Mouse (Mus musculus) lung, postnatal 0 days (tissue): Measurements from ENCODE around the gene Ap2b1. TPM values are rescaled to one million over a fixed set of nuclear protein-coding genes. Genes with fewer than 3 reads are reported as not detected.
"Not testable (repeated sequence)": the region's sequence is repeated elsewhere in the genome, so short reads cannot be mapped to it uniquely, and the experiment has no call there.

Source experiments
- ATAC-seq: fragments of 200-750 bp; cut with Nextera tagmentation; 2 replicates; pipeline ENCODE4 v1.8.0; 2017; ENCODE audit warnings: moderate library complexity
- DNase-seq: peaks from one replicate; pipeline ENCODE4 v3.0.0-alpha.2; 2016; ENCODE audit warnings: low spot score
- H3K27ac ChIP-seq: fragments of 300-500 bp; sonication (generic); 2 replicates; pipeline ENCODE4 v1.5.1; 2014; ENCODE audit warnings: antibody characterized with exemption, mild to moderate bottlenecking, low read length, mixed read lengths
- H3K27me3 ChIP-seq: fragments of 300-500 bp; sonication (generic); replicated peaks from 2 replicates; pipeline ENCODE4 v1.6.1; 2014; ENCODE audit warnings: low read length, mixed read lengths; ENCODE audit not compliant: insufficient read depth
- H3K36me3 ChIP-seq: fragments of 300-500 bp; sonication (generic); 2 replicates; pipeline ENCODE4 v1.6.1; 2014; ENCODE audit warnings: low read length, mixed read lengths; ENCODE audit not compliant: insufficient read depth
- H3K4me1 ChIP-seq: fragments of 300-500 bp; sonication (generic); 2 replicates; pipeline ENCODE4 v1.6.1; 2014; ENCODE audit warnings: antibody characterized with exemption, low read depth, low read length, mixed read lengths; ENCODE audit not compliant: insufficient read depth
- H3K4me2 ChIP-seq: fragments of 300-500 bp; sonication (generic); replicated peaks from 2 replicates; pipeline ENCODE4 v1.6.1; 2014; ENCODE audit warnings: low read depth, mild to moderate bottlenecking, low read length, moderate library complexity, mixed read lengths
- H3K4me3 ChIP-seq: fragments of 300-500 bp; sonication (generic); 2 replicates; pipeline ENCODE4 v1.5.1; 2014; ENCODE audit warnings: low read depth, low read length
- H3K9ac ChIP-seq: fragments of 300-500 bp; sonication (generic); replicated peaks from 2 replicates; pipeline ENCODE4 v1.6.1; 2014; ENCODE audit warnings: low read depth, mild to moderate bottlenecking
- H3K9me3 ChIP-seq: fragments of 300-500 bp; sonication (generic); 2 replicates; pipeline ENCODE4 v1.6.1; 2016; ENCODE audit warnings: low read length, mixed read lengths
- CTCF ChIP-seq: IDR thresholded peaks from 2 replicates; pipeline ENCODE4 v1.5.1; 2016; ENCODE audit warnings: antibody characterized with exemption, mild to moderate bottlenecking
- EP300 ChIP-seq: IDR thresholded peaks from 2 replicates; pipeline ENCODE4 v1.6.1; 2016; ENCODE audit warnings: antibody characterized with exemption, mild to moderate bottlenecking, control low read depth
- whole genome bisulfite sequencing: fragments of 180-500 bp; shearing (Covaris S2); extraction: QIAGEN DNeasy Blood & Tissue Kit; methylation state at CpG from one replicate; pipeline ENCODE4 v1.1.7; 2014; 5-methylcytosine and 5-hydroxymethylcytosine counted together
- polyA plus RNA-seq: library from polyadenylated mRNA; unstranded; fragments of >200 nt; fragmentation: Nextera tagmentation; extraction: Ambion mirVana; gene quantifications from 2 replicates; pipeline ENCODE4 v1.2.1, GENCODE M21; 2015

Gene Ap2b1
- 26.5 and 30.9 TPM in 2 replicates for polyA plus RNA-seq

- peak; percentile 91 for ATAC-seq
- Histone ChIP-seq H3K4me1 (peaks cover 5% of the 10 kb centered on the region; the same call in 1 of the 2 replicates), H3K9ac (peak within 1 kb of the TSS; percentile 73), H3K27ac (peak within 1 kb of the TSS; percentile 89), H3K36me3 (no peaks in the 10 kb centered on the region), H3K4me2 (peak within 1 kb of the TSS; percentile 73), H3K4me3 (peak within 1 kb of the TSS; percentile 87), H3K27me3 (no peaks in the 10 kb centered on the region), H3K9me3 (no peaks in the 10 kb centered on the region)
- peak; percentile 98 for DNase-seq
- TF ChIP-seq EP300 (peak; percentile 51; the same call in 1 of the 2 replicates), CTCF (no peak)
- WGBS, result 2% methylated on average over 55 of the region's 56 CpGs
These were observed at the start of gene Ap2b1 for GRCm38 (mm10) chr11:83298225-83299195. Ap2b1 (plus strand) TSS chr11:83299024.

GRCm38 (mm10) chr11:83257211-83257610 lies 41.6 kb upstream of the Ap2b1 start:
- 36% methylated on average over 5 of the region's 5 CpGs for WGBS
- not testable (repeated sequence) for DNase-seq, ATAC-seq, H3K4me3 ChIP-seq, H3K9ac ChIP-seq, H3K4me1 ChIP-seq, H3K36me3 ChIP-seq, H3K4me2 ChIP-seq, H3K27me3 ChIP-seq, H3K27ac ChIP-seq, H3K9me3 ChIP-seq

DNA sequence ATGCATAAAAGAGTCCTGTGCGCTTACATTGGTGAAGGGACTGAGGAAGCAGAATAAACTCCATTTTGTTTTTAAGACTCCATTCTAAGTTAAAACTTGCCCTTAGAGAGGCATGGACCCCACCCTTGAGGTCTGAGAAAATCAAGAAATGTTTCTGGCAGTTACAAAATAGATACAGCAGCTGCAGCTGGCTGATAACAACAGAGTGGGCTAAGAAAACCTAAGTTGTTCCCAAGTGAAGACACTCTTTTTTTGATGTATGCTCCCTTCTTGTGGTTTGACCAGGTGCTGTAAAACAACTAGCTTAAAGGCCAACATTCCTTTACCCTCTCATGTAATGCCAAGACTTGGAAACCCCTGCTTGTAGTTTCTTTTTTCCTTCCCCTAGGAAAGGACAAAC lies 36.2 kb upstream of the Ap2b1 start:
- H3K4me3 ChIP-seq, result no peak overlapping the region
- H3K4me2 ChIP-seq, result no peak overlapping the region
- no peaks in the 10 kb centered on the region for H3K4me1 ChIP-seq
- WGBS, result 91% methylated on average over 1 of the region's 1 CpGs
- H3K27ac ChIP-seq, result no peak overlapping the region
- H3K9me3 ChIP-seq, result no peaks in the 10 kb centered on the region
- DNase-seq (no peak), ATAC-seq (no peak)
- no peaks in the 10 kb centered on the region for H3K27me3 ChIP-seq
- no peak for TF ChIP-seq EP300
- no peak for TF ChIP-seq CTCF
- no peaks in the 10 kb centered on the region for H3K36me3 ChIP-seq
- no peak overlapping the region for H3K9ac ChIP-seq

DNA sequence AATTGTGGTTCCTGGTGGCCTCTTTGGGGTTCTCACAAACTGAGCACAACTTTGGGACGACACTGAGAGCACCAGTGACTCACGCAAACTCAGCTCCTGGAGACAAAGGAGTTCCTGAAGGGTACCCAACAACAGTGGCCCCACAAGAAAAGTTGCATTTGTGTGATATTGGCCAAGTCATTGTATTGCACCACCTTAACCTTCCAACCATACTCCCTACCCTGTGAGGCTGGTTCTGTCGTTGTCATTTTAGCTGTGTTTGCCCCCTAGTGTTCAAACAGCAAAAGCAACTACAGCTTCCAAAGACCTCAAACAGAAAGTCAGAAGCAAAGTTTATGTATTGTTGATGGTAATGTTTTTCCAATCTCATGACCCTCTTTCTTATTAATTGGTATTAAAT lies 35.7 kb upstream of the Ap2b1 start:
- H3K4me3 ChIP-seq, result no peak overlapping the region
- H3K36me3 ChIP-seq, result no peaks in the 10 kb centered on the region
- 62% methylated on average over 3 of the region's 3 CpGs for WGBS
- no peak overlapping the region for H3K9ac ChIP-seq
- H3K27ac ChIP-seq, result no peak overlapping the region
- no peaks in the 10 kb centered on the region for H3K27me3 ChIP-seq
- ATAC-seq (no peak), DNase-seq (peak; percentile 46)
- H3K4me2 ChIP-seq, result no peak overlapping the region
- H3K4me1 ChIP-seq, result no peaks in the 10 kb centered on the region
- H3K9me3 ChIP-seq, result no peaks in the 10 kb centered on the region
- peak; percentile 74 for TF ChIP-seq CTCF
- no peak for TF ChIP-seq EP300

DNA sequence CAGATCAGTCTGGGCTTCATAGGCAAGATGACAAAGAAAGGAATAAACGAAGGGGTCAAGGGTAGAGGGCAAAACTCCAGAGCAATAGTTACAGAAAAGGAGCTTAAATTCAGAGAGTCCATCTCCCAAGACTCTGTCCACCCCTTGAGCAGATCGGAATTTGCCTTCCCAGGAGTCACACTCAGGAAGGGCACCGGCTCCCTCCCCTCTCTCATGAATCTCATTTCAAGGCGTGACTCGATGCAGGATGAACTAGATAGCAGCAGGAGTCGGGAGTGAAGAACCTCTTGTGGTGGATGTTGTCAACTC lies 28.0 kb upstream of the Ap2b1 start:
- ATAC-seq (peak; percentile 56), DNase-seq (no peak)
- no peaks in the 10 kb centered on the region for H3K9me3 ChIP-seq
- peak overlapping the region; percentile 45 for H3K4me3 ChIP-seq
- H3K36me3 ChIP-seq, result no peaks in the 10 kb centered on the region
- H3K27me3 ChIP-seq, result no peaks in the 10 kb centered on the region
- peak overlapping the region; percentile 68 for H3K4me2 ChIP-seq
- WGBS, result 1% methylated on average over 6 of the region's 6 CpGs
- no peak overlapping the region for H3K27ac ChIP-seq
- TF ChIP-seq EP300 (no peak), CTCF (no peak)
- H3K4me1 ChIP-seq, result no peaks in the 10 kb centered on the region
- peak overlapping the region; percentile 69 for H3K9ac ChIP-seq

GRCm38 (mm10) chr11:83271151-83271950 lies 27.5 kb upstream of the Ap2b1 start:
- peak overlapping the region; percentile 65 for H3K27ac ChIP-seq
- under 1% methylated on average over 26 of the region's 26 CpGs for WGBS
- H3K4me3 ChIP-seq, result peak overlapping the region; percentile 45
- ATAC-seq (peak; percentile 86), DNase-seq (peak; percentile 91)
- TF ChIP-seq EP300, result peak; percentile 50; the same call in 1 of the 2 replicates
- no peak for TF ChIP-seq CTCF
- peak overlapping the region; percentile 68 for H3K4me2 ChIP-seq
- no peaks in the 10 kb centered on the region for H3K4me1 ChIP-seq
- no peaks in the 10 kb centered on the region for H3K36me3 ChIP-seq
- H3K9ac ChIP-seq, result peak overlapping the region; percentile 69
- H3K9me3 ChIP-seq, result no peaks in the 10 kb centered on the region
- H3K27me3 ChIP-seq, result no peaks in the 10 kb centered on the region
